Mouse (Mus musculus) left cerebral cortex, adult 2 months (tissue): ENCODE measurements around the gene Coq8b. TPM values are rescaled to one million over a fixed set of nuclear protein-coding genes. Genes with fewer than 3 reads are reported as not detected.

Experiments used
- DNase-seq, 2 experiments: peaks; one replicate each; pipeline ENCODE4 v3.0.0; 2021 to 2022; ENCODE audit warnings: low spot score in 2 of 2, mixed read lengths in 1 of 2; ENCODE audit errors: extremely low spot score in 1 of 2
- H3K27ac ChIP-seq: fragments of 200-600 bp; 2 replicates; pipeline ENCODE4 v1.8.1; 2022
- H3K4me3 ChIP-seq: fragments of 200-600 bp; 2 replicates; pipeline ENCODE4 v1.8.1; 2022
- CTCF ChIP-seq: fragments of 200-600 bp; IDR thresholded peaks from 2 replicates; pipeline ENCODE4 v1.8.1; 2022; ENCODE audit warnings: antibody characterized with exemption, mild to moderate bottlenecking, moderate library complexity
- intact Hi-C: fragments of 180-260 bp; cut with DNase I; formaldehyde crosslinking; loops from one replicate; pipeline ENCODE4 v1.15.1; 2025
- total RNA-seq, 2 experiments: library from RNA; stranded (reverse); gene quantifications; 2 replicates each; pipeline ENCODE4 v1.2.3; 2021

The Coq8b gene
- total RNA-seq, 2 experiments from 2014 or later = 35.4 to 36.2 TPM

- no peak for DNase-seq
- H3K4me3 ChIP-seq = no peak overlapping the region
- intact Hi-C loops = no loop called here
- H3K27ac ChIP-seq = no peak overlapping the region
- TF ChIP-seq CTCF = peak; percentile 58
These were observed 44.4 kb downstream of the Coq8b start for GRCm38 (mm10) chr7:27277191-27277590.

GRCm38 (mm10) chr7:27281717-27282116, 48.9 kb downstream of the Coq8b start:
- Histone ChIP-seq H3K4me3 (no peak overlapping the region), H3K27ac (no peak overlapping the region)
- intact Hi-C loops = no loop called here
- no peak for DNase-seq
- TF ChIP-seq CTCF = no peak

GRCm38 (mm10) chr7:27282225-27282624, 49.4 kb downstream of the Coq8b start:
- no peak for DNase-seq
- intact Hi-C loops = no loop called here
- H3K27ac ChIP-seq = no peak overlapping the region
- H3K4me3 ChIP-seq = no peak overlapping the region
- TF ChIP-seq CTCF = no peak

GRCm38 (mm10) chr7:27284865-27285697, 52.3 kb downstream of the Coq8b start:
- H3K4me3 ChIP-seq = 0 out of 2 replicates have a peak overlapping the region, but pooled peaks have one; percentile 9
- intact Hi-C loops = loop anchor here (1.0 kb wide), 1 partner anchor 153 kb away; no protein-coding TSS in a partner anchor
- TF ChIP-seq CTCF = peak; percentile 38
- DNase-seq = no peak
- H3K27ac ChIP-seq = no peak overlapping the region

GRCm38 (mm10) chr7:27285698-27286066, 52.9 kb downstream of the Coq8b start:
- Histone ChIP-seq H3K27ac (no peak overlapping the region), H3K4me3 (no peak overlapping the region)
- TF ChIP-seq CTCF = peak; percentile 66
- peak in 1 of 2 experiments; percentile 54 for DNase-seq
- intact Hi-C loops = loop anchor here (1.0 kb wide), 1 partner anchor 153 kb away; no protein-coding TSS in a partner anchor

GRCm38 (mm10) chr7:27288732-27289131, 55.9 kb downstream of the Coq8b start:
- TF ChIP-seq CTCF = no peak; the same call in 1 of the 2 replicates
- H3K27ac ChIP-seq = no peak overlapping the region
- intact Hi-C loops = no loop called here
- DNase-seq = no peak
- H3K4me3 ChIP-seq = no peak overlapping the region

- DNase-seq = no peak
- intact Hi-C loops = no loop called here
- H3K27ac ChIP-seq = no peak overlapping the region
- peak; percentile 2; the same call in 1 of the 2 replicates for TF ChIP-seq CTCF
- no peak overlapping the region for H3K4me3 ChIP-seq
These were observed 57.7 kb downstream of the Coq8b start for GRCm38 (mm10) chr7:27290555-27290954.

GRCm38 (mm10) chr7:27291795-27292466, 59.1 kb downstream of the Coq8b start:
- intact Hi-C loops = no loop called here
- no peak for TF ChIP-seq CTCF
- Histone ChIP-seq H3K27ac (peak overlapping the region; percentile 16; the same call in 1 of the 2 replicates), H3K4me3 (no peak overlapping the region)
- DNase-seq = no peak

GRCm38 (mm10) chr7:27295956-27296355, 63.1 kb downstream of the Coq8b start:
- DNase-seq = no peak
- Histone ChIP-seq H3K27ac (no peak overlapping the region), H3K4me3 (no peak overlapping the region)
- TF ChIP-seq CTCF = no peak
- intact Hi-C loops = no loop called here

GRCm38 (mm10) chr7:27296518-27296917, 63.7 kb downstream of the Coq8b start:
- TF ChIP-seq CTCF = no peak; the same call in 1 of the 2 replicates
- no peak overlapping the region for H3K27ac ChIP-seq
- DNase-seq = no peak
- intact Hi-C loops = no loop called here
- no peak overlapping the region for H3K4me3 ChIP-seq

- Histone ChIP-seq H3K4me3 (no peak overlapping the region), H3K27ac (no peak overlapping the region)
- no peak for DNase-seq
- TF ChIP-seq CTCF = no peak
- intact Hi-C loops = no loop called here
These were observed 65.3 kb downstream of the Coq8b start for GRCm38 (mm10) chr7:27298033-27298610.

- intact Hi-C loops = no loop called here
- TF ChIP-seq CTCF = no peak
- DNase-seq = no peak
- Histone ChIP-seq H3K4me3 (no peak overlapping the region), H3K27ac (no peak overlapping the region)
These were observed 66.0 kb downstream of the Coq8b start for GRCm38 (mm10) chr7:27298816-27299215.
